Mouse (Mus musculus) mouse embryonic stem cell (cell line): Measurements from ENCODE around the gene Krtap5-1.
"Not testable (repeated sequence)": the region's sequence is repeated elsewhere in the genome, so short reads cannot be mapped to it uniquely, and the experiment has no call there.

Experiments used
- in situ Hi-C, 2 experiments: fragments of 300-500 bp; cut with MboI; formaldehyde crosslinking; loops; 1 replicate in 1 of 2; 3 replicates in 1 of 2; pipeline ENCODE4 v1.14.3; 2019 to 2020; ENCODE audit warnings: low sequenced_read_pairs in 2 of 2, low pct_unique_long_range_greater_than_20kb in 1 of 2, mixed read lengths in 1 of 2; ENCODE audit not compliant: unreplicated experiment in 1 of 2

The Krtap5-1 gene

DNA sequence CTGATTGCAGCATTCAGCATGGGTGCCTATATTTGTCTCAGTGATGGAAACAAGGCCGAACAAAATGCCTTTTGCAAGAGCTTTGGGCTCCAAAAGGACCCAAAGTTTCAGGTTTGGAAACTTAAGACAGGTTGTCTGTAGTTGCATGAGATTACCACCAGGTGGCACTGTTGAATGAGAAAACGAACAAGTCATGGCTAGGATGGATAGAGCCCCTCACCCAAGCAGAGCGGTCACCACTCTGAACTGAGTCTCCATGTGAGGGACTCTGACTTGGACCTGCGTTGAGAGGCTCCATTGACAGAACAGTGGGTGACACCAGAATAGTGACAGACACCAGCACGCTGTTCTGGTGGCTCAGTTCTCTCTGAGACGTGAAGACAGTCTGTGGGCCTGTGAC lies 19.6 kb upstream of the Krtap5-1 start:
- in situ Hi-C loops: no loop called here

DNA sequence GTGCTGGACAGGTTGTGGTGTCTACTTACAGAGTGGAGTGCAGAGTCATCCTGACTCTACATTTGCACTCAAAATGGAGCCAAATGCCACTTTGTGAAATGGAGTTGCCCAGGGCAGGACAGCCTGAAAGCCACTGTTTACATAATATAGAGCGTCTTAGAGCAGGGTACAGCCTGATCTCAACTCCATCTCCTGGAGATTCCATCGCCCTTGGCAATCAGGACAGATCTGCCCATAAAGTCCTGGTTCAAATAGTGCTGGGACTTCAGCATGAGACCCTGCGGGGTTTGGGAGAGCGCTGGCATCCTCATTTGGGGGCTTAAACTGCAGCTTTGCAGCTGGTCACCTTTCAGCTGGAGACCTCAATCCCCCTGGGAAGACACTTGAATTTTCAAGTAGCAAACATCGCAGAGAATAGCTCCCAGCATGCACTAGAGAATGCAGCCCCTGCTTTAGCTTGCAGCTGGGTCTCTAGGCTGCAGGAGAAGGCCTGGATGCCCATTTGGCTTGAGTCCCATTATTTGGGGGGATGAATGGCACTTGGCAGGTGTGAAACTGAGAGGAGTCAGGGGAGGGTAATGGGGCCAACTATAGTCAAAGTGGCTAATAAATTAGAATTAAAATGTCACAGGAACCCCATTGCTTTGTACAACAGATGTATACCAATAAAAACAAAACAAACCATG lies 17.8 kb upstream of the Krtap5-1 start:
- in situ Hi-C loops: no loop called here

GRCm38 (mm10) chr7:142303929-142304328 lies 7.0 kb upstream of the Krtap5-1 start:
- in situ Hi-C loops: not testable (repeated sequence)

DNA sequence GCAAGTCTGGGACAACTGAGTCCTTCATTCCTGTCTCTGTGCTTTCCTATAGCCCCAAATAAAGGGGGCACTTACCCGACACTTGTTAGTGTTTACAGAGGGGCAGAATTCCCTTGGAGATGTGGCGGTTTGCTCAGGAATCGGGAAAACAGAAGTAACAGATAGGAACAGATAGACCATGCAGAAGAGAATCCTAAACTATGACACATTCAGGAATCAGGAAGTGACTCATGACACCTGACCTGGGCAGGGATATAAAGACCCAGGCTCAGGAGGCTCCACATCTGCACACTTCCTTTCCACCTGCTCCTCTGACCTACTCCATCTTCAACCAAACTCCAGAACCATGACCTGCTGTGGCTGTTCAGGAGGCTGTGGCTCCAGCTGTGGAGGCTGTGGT lies 6.3 kb upstream of the Krtap5-1 start, which contains the start of gene Krtap5-4:
Gene Krtap5-4 (plus strand): TSS at position 301 of the 400 bp plus-strand sequence.
- in situ Hi-C loops: no loop called here

DNA sequence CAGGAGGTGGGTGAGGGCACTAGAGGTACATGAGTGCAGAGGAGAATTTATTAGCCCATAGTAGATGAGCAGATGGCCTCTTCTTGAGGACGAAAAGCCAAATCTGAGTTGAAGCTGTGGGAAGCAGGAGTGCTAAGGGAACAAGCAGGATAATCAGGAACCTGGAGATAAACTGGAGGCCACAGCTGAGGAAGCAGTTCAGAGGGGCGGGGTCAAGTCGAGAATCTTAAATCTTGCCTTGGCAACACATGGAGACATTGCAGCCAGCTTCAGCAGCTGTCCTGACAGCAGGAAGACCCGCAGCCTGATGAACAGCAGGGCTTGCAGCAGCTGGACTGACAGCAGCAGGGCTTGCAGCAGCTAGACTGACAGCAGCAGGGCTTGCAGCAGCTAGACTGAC lies 810 bp downstream of the Krtap5-1 start:
- in situ Hi-C loops: not testable (repeated sequence)

DNA sequence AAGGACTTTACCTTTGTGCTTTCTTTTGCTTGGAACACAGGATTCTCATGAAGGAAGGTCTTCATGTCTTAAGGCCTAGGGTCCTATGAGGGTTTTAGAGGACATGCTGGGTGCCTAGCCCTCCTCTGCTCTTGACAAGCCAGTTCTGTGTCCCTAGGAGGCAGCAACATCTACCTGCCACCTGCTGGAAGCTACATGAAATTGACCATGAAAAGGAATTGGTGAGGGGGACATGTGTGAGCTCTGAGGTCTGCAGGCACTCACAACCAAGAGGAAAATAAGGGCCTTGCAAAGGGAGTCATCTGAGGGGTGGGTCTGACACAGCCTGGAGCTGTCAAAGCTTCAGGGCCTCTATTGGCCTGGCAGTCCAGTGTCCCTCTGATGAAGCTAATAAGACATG lies 1.5 kb downstream of the Krtap5-1 start:
- in situ Hi-C loops: no loop called here

DNA sequence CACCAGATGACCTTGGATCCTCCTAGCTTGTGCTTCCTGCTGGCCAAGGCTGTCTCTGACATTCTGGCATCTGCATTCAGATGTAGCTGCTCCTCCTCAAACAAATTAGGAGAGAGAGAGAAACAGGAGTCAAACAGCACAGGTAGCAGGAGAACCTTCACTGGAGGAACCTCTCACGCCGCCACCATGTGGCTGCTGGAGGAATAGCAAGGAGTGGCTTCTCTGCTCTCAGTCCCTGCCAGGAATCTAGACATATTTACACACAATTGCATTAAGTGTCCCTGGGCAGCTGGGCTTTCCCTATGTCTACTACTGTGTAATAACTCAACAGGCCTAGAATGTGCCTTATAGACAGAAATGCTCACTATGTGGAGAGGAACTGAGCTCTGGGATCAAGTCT lies 3.1 kb downstream of the Krtap5-1 start:
- in situ Hi-C loops: not testable (repeated sequence)

- in situ Hi-C loops: not testable (repeated sequence)
Observed at GRCm38 (mm10) chr7:142285910-142286612, 10.9 kb downstream of the Krtap5-1 start.

GRCm38 (mm10) chr7:142285130-142285835 lies 11.6 kb downstream of the Krtap5-1 start:
- in situ Hi-C loops: no loop called here

DNA sequence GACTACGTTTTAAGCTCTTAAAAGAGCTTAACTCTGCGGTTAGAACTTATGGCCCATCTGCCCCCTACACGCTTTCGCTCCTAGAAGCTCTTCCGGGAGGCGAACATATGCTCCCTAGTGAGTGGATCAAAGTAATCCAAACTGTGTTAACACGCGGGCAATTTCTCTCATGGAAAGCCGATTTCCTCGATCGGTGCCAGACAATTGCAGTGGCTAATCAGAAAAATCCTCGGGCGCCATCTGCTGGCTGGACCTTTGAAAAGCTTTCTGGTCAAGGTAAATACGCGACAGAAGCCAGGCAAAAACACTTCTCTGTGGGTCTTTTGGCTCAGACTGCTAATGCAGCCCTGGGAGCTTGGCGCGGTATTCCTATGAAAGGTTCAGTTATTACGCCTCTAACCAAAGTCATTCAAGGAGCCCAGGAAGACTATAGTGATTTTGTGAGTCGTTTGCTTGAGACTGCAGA lies 12.3 kb downstream of the Krtap5-1 start:
- in situ Hi-C loops: no loop called here

- in situ Hi-C loops: no loop called here
Observed at GRCm38 (mm10) chr7:142284023-142284591, 12.8 kb downstream of the Krtap5-1 start.

GRCm38 (mm10) chr7:142282847-142283246 lies 14.1 kb downstream of the Krtap5-1 start:
- in situ Hi-C loops: not testable (repeated sequence)

- in situ Hi-C loops: not testable (repeated sequence)
Observed at GRCm38 (mm10) chr7:142279291-142279690, 17.6 kb downstream of the Krtap5-1 start.

DNA sequence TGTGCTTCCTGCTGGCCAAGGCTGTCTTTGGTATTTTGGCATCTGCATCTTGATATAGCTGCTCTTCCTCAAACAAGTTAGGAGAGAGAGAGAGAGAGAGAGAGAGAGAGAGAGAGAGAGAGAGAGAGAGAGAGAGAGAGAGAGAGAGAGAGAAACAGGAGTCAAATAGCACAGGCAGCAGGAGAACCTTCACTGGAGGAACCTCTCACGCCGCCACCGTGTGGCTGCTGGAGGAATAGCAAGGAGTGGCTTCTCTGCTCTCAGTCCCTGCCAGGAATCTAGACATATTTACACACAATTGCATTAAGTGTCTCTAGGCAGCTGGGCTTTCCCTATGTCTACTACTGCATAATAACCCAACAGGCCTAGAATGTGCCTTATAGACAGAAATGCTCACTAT lies 18.7 kb downstream of the Krtap5-1 start:
- in situ Hi-C loops: not testable (repeated sequence)

DNA sequence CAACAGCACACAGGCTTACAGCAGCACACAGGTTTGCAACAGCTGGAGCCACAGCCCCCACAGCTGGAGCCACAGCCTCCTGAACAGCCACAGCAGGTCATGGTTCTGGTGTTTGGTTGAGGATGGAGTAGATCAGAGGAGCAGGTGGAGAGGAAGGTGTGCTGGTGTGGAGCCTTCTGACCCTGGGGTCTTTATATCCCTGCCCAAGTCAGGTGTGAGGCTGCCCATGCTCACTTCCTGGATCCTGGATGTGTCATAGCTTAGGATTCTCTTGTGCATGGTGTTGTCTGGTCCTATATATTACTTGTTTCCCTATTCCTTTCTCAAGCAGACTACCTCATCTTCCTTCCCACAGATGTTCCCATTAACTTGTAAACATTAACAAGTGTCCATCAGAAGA lies 22.7 kb downstream of the Krtap5-1 start, which contains the start of gene Gm4559:
Gene Gm4559 (minus strand): TSS at position 101 of the 400 bp plus-strand sequence.
- in situ Hi-C loops: not testable (repeated sequence)

DNA sequence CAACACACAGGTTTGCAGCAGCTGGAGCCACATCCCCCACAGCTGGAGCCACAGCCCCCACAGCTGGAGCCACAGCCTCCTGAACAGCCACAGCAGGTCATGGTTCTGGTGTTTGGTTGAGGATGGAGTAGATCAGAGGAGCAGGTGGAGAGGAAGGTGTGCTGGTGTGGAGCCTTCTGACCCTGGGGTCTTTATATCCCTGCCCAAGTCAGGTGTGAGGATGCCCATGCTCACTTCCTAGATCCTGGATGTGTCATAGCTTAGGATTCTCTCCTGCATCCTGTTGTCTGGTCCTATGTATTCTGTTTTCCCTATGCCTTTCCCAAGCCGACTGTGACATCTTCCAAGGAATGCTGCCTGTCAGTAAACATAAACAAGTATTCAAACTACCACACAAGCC lies 38.7 kb downstream of the Krtap5-1 start, which contains the start of gene Gm2431:
Gene Gm2431 (minus strand): TSS at position 101 of the 400 bp plus-strand sequence.
- in situ Hi-C loops: not testable (repeated sequence)

DNA sequence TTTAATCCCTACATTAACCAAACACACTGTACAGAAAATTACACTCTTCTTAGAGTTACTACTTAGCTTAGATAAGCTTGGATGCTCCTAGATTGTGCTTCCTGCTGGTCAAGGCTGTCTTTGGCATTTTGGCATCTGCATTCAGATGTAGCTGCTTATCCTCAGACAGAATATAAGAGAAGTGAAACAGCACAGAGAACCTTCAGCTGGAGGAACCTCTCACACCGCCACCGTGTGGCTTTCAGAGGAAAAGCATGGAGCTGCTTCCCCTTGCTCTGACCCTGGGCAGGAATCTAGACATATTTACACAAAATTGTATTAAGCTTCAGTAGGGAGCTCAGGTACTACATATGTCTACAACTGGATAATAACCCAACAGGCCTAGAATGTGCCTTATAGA lies 41.4 kb downstream of the Krtap5-1 start:
- in situ Hi-C loops: no loop called here

GRCm38 (mm10) chr7:142249824-142250223 lies 47.1 kb downstream of the Krtap5-1 start:
- in situ Hi-C loops: loop anchor here (5.0 to 10.0 kb wide), 2 partner anchors 103 to 105 kb away; partner anchors contain the start of gene Gm45337 (in 1 of the 2)
